Mouse (Mus musculus) adrenal gland, postnatal 14 days (tissue): Measurements from ENCODE around the gene Fgfr2. TPM values are rescaled to one million over a fixed set of nuclear protein-coding genes. Genes with fewer than 3 reads are reported as not detected.
"Not testable (repeated sequence)": the region's sequence is repeated elsewhere in the genome, so short reads cannot be mapped to it uniquely, and the experiment has no call there.

ENCODE experiments used
- DNase-seq: peaks from one replicate; pipeline ENCODE4 v3.0.0; 2021; ENCODE audit warnings: mixed read lengths
- total RNA-seq: library from RNA; stranded (reverse); gene quantifications from 2 replicates; pipeline ENCODE4 v1.2.3, GENCODE M21; 2021

The Fgfr2 gene
- total RNA-seq, 1 experiment from 2014 or later, result 227 TPM

DNA sequence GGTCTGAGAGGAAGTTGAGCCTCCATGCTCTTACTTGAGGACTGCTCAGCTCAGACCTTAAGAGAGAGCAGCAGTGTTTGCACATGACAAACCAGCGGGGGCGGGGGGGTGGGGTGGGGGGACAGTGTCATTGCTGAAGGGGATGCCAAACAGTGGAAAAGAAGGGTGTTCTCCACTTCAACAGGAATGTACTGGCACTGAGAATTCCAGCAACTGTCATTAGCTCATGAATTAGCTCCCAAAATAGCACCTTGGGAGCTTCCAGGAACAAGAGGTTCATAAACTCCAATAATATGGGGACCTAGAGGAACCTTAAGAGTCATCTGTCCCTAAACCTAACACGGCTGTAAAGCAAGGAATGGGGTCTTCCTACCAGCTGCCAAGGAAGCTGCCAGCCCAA lies 680.0 kb downstream of the Fgfr2 start:
- DNase-seq, result no peak

DNA sequence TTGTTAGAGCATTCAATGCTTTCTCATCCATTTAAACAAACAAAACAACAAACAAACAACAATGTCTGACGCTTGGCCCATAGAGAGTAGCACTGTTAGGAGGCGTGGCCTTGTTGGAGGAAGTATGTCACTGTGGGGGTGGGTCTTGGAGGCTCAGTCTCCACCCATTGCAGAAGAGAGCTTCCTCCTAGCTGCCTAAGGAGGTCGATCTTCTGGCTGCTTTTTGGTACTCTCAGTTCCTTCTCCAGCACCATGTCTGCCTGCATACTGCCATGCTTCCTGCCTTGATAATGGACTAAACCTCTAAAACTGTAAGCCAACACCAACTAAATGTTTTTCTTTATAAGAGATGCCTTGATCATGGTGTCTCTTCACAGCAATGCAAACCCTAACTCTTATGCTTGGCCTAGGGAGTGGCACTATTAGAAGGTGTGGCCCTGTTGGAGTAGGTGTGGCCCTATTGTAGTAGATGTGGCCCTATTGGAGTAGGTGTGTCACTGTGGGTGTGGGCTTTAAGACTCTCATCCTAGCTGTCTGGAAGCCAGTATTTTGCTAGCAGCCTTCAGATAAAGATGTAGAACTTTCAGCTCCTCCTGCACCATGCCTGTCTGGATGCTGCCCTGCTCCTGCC lies 680.9 kb downstream of the Fgfr2 start:
- not testable (repeated sequence) for DNase-seq

DNA sequence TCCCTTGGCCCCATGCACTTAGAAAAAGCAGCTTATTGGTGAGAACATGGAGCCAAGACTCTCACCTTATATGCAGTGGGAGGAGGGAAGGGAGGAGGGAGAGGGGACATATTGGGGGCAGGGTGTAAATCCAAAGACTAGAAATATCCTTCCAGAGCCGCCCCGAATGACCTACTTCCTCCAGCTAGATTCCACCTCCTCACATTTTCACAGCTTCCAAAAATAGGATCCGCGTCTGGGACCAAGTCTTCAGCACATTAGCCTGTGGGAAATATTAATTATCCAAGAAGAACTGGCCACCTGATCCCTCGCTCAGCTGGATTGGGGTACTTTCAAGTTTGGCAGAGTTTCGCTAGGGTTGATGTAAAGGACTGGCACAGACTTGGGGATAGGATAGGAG lies 683.2 kb downstream of the Fgfr2 start:
- DNase-seq, result no peak

DNA sequence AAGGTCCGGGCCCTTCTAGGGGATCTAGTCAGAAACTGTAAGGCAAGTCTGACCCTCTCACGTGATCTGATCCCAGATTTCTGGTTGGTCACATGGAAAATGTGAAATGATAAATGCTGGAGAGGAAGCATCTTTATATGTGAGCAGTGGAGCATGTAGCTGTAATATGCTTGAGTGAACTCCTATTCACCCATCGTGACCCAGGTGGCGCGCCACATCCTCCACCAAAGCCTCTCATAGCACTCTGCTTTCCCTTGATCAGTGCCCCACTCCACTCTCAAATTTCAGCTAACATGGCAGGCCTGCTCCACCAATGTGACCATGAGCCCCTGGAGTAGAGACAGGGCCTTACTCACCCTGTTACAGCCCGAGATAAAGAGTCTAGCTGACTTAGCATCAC lies 685.1 kb downstream of the Fgfr2 start:
- DNase-seq, result no peak

DNA sequence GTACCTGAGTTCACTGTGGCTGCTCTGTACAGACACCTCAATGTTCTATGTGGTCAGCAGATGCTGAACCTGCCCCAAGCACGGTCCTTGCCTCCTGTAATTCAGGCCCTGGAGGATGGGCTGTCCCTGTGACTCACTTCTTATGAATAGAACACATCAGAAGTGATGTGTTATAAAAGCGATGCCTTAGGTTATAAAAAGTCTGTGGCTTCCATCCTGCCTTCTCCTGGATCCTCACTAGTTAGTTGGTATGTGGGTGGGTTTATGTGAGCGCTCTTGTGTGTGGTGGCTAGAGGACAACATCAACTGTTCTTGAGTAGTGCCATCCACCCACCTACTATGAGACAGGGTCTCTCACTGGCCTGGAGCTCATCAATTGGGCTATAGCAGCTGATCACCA lies 685.7 kb downstream of the Fgfr2 start:
- no peak for DNase-seq

DNA sequence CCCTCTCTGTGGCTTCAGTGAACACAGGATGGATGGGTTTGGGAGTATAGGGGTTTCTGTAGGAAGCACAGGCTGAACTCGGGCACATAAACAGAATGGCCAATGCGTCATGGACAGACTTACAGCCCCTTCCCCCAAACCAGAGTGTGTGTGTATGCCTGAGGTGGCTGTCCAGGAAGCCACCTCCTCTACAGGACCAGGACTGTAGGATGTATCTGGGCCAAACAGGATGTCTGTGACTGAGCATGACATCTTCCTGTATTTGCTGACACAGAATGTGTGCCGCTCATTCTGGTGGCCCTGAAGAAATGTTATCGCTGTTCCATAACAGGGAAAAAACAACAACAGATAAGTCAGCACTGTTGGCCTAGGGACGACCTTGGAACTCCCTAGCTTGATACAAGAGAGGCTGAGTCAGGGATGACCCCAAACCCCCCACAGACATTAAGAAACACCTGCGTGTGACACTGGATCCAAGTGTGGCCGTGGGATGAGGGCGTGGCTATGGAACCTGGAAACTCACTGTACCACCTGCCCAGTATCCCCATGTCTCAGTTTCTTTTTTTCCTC lies 687.6 kb downstream of the Fgfr2 start:
- DNase-seq, result peak; percentile 29

GRCm38 (mm10) chr7:132429324-132429723 lies 693.8 kb downstream of the Fgfr2 start:
- no peak for DNase-seq

- no peak for DNase-seq
Observed at GRCm38 (mm10) chr7:132428308-132428707, 694.8 kb downstream of the Fgfr2 start.

DNA sequence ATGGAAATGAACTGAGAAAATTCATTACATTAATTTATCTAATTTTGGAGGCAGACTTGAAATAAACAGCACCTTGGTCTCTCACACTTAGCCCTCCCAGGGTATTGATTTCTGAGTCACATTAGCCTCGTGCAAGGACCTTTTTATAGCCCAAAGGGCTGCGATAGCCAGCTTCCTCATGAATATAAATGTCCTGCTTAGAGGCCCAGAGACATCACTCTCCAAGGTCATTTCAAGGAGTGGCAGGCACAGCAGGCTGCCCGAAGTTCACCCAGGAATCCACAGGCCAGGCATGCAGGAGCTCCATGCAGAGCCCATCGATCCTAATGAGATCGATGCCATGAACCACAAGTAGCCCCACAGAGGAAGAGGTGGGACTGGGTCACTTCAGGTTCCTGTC lies 697.1 kb downstream of the Fgfr2 start:
- DNase-seq, result no peak

DNA sequence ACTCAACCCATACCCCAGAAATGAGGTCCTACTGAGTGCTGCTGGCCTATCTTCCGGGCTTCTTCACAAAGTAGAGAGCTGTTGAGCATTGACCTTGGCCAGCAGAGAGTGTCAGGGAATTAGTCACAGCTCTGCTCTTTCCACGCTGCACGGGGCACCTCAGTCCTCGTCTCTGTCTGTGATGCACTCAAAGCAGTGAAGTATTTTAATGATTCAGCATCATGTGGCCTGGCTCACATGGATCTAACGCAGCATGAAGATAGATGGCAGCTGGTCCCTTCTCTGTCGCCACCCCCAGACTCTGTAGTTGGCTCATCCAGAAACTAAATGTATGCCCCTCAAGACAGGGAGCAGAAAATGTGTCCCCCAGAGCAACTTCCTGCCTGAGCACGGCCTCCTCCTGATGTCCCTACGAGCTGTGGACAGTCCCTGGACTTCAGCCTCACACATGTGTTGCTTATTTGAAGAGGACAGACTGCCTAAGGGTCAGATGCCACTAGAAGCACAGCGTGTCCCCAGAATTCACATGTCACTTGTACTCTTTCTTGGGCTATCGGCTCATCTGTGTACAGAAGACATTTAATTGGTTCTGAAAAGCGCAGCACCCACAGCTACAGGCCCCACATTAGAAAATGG lies 697.7 kb downstream of the Fgfr2 start:
- no peak for DNase-seq

- DNase-seq, result peak; percentile 18
Observed at GRCm38 (mm10) chr7:132423570-132423969, 699.6 kb downstream of the Fgfr2 start.

GRCm38 (mm10) chr7:132419378-132420255 lies 703.5 kb downstream of the Fgfr2 start:
- DNase-seq, result no peak

- DNase-seq, result no peak
Observed at GRCm38 (mm10) chr7:132416866-132417265, 706.3 kb downstream of the Fgfr2 start.

- no peak for DNase-seq
Observed at GRCm38 (mm10) chr7:132415866-132416265, 707.3 kb downstream of the Fgfr2 start.

DNA sequence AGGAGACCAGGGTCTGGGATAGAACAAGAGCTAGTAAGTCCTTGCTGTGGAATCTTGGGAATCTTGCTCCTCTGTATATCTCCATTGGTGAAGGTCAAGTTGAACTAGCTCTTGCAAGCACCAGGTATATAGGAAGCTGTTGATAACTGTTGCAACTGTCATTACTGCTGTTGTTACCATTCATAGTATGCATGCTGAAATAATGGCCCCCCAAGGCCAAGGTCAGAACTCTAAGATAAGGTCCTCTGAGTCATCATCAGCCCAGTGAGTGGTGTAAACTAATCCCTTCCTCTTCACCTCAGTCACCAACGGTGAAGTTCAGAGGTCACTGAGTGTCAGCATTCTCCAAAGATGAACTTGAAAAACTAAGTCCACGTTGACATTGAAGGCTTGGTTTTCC lies 710.6 kb downstream of the Fgfr2 start:
- peak; percentile 20 for DNase-seq

DNA sequence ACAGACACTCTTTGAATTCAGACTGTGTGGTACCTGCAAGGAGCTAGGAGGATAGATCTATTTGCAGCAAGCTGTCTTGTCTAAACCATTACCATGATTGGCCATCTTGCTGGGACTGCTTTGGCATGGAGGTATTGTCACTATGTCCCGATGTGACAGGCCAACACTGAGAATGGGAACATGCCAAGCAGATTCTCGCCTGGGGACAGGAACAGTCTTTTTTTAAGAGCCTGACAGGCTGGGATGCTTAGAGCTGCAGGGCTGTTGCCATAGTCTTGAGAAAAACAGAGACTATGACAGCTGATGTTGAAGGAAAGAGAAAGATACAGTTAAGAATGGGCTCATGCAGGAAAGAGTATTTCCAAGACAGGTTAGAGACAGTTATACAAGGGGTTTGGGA lies 711.4 kb downstream of the Fgfr2 start:
- DNase-seq, result no peak

- DNase-seq, result no peak
Observed at GRCm38 (mm10) chr7:132410958-132411357, 712.2 kb downstream of the Fgfr2 start.

DNA sequence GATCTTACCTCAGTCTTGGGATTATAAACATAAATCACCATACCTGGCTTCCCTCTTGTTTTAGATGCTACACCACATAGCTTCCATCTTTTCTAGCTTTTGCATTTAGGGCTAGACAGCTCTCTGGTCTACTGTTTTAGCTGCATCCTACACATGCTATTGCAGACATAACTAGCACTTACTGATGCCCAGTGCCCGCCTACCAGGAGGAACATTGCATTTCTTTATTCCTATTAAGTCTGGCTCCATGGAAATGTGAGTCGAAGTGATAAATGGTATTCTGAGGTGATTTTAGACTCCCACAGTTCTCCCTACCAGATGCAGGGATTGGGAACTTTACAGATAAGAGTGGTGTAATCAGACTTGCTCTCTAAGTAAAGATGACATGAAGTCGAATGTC lies 713.3 kb downstream of the Fgfr2 start:
- no peak for DNase-seq

GRCm38 (mm10) chr7:132402377-132403084 lies 720.6 kb downstream of the Fgfr2 start:
- no peak for DNase-seq

- no peak for DNase-seq
Observed at GRCm38 (mm10) chr7:132398487-132398886, 724.7 kb downstream of the Fgfr2 start.

DNA sequence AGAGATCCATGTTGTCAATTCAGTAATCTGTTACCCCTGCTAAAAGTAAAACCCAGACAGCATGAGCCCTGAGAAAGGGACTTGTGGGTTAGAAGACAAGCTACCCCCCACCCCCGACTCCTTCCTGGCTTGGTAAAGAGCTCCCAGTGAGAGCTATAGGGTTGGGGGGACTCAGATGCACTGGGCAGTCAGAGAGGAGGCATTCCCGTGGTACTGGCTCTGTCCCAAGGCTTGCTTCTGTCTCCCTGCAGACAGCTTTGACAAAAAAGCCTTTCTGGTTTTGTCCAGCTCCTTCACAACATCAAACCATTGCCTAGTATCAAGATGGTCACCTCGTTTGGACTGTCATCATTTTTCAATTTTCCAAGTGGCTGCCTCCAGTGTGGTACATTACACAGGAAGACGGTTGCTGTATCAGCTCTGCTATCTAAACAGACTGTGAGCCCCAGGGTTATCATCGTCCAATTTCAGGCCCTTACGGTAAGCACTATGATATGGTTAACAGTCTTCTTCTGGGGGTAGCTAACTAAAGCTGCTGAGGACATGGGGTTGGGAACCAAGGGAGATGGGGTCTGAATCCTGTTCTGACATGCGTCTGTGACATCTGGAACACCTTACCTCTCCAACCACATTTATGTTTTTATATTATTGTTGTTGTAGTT lies 726.4 kb downstream of the Fgfr2 start:
- DNase-seq, result no peak
